Mouse (Mus musculus): ENCODE measurements at regions not wholly inside any gene's neighbourhood (a gene's known extent, or its start where the extent isn't known, plus 50 kb on each side); places are given as distances from the start of the nearest gene placed in this dataset.

DNA sequence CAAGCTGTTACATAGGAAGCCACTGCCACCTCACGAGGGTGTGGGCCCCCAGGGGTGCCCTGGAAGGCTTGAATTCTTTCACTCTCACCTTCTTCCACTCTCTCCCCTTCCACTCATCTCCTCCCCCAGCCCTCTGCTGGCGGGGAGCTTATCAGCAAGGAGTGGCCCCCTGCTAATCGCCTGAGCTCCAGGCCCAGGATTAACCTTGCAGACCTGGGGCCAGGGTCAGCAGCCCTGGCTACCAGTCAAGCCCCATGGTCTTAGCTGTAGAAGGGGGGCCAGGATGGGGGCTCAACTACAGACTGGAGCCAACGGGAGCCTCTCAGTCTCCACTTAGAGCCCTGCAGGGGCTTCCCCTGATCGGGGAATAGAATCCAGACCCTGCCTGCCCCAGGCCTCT, 75.8 kb upstream of the Larp1 start:
- Histone ChIP-seq H3K79me3 (ENCODE audit: low read depth) (no peaks in the 10 kb centered on the region), H3K27me3 (ENCODE audit: control insufficient read depth, insufficient read depth, insufficient read length) (no peaks in the 10 kb centered on the region), H3K36me3 (ENCODE audit: control insufficient read depth, insufficient read depth) (no peaks in the 10 kb centered on the region), H3ac (ENCODE audit: control insufficient read depth, insufficient read length, low read depth) (no peak overlapping the region), H3K79me2 (ENCODE audit: control insufficient read depth, insufficient read depth) (no peaks in the 10 kb centered on the region), H3K4me3 (ENCODE audit: insufficient read depth, poor library complexity, severe bottlenecking) (no peak overlapping the region)
- TF ChIP-seq MAX (IDR thresholded peaks at IDR 0.05) (no peak), USF1 (IDR thresholded peaks at IDR 0.05; ENCODE audit: low read depth) (no peak), CTCF (IDR thresholded peaks at IDR 0.05; ENCODE audit: control insufficient read depth, insufficient read depth, insufficient read length) (no peak), CEBPB (IDR thresholded peaks at IDR 0.05; ENCODE audit: low read depth) (no peak), FOSL1 (IDR thresholded peaks at IDR 0.05; ENCODE audit: insufficient read depth, low read length, poor library complexity, severe bottlenecking) (no peak), MYOD1 (IDR thresholded peaks at IDR 0.05; ENCODE audit: control insufficient read depth, insufficient read length, low read depth) (no peak), MYOG (IDR thresholded peaks at IDR 0.05; ENCODE audit: control insufficient read depth, extremely low read depth, insufficient read length) (no peak)

DNA sequence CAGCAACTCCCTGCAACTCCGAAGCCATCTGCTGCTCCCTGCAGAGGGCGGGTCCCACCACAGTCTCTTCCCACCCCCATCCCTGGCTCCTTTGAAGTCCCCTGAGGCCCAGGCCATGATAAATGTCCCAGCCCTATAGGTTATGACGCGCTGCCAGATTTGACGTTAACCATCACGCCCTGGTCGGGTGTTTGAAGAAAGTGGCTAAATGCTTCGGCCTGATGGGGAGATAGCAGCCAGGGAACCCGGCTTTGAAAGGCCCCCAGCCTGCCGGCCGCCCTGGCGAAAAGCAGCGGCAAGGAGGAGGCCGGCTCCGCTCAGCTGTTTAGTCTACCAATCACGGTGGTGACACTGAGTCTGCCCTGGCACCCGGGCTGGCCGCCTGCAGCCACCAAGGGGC, 79.4 kb upstream of the Larp1 start:
- H3K27me3 ChIP-seq (ENCODE audit: control insufficient read depth, insufficient read depth, insufficient read length), result no peaks in the 10 kb centered on the region
- H3K36me3 ChIP-seq (ENCODE audit: control insufficient read depth, insufficient read depth), result no peaks in the 10 kb centered on the region
- no peaks in the 10 kb centered on the region for H3K79me3 ChIP-seq (ENCODE audit: low read depth)
- TF ChIP-seq MAX (IDR thresholded peaks at IDR 0.05) (no peak), USF1 (IDR thresholded peaks at IDR 0.05; ENCODE audit: low read depth) (no peak), CTCF (IDR thresholded peaks at IDR 0.05; ENCODE audit: control insufficient read depth, insufficient read depth, insufficient read length) (no peak), MYOG (IDR thresholded peaks at IDR 0.05; ENCODE audit: control insufficient read depth, extremely low read depth, insufficient read length) (no peak), FOSL1 (IDR thresholded peaks at IDR 0.05; ENCODE audit: insufficient read depth, low read length, poor library complexity, severe bottlenecking) (no peak), CEBPB (IDR thresholded peaks at IDR 0.05; ENCODE audit: low read depth) (no peak), MYOD1 (IDR thresholded peaks at IDR 0.05; ENCODE audit: control insufficient read depth, insufficient read length, low read depth) (no peak)
- no peaks in the 10 kb centered on the region for H3K79me2 ChIP-seq (ENCODE audit: control insufficient read depth, insufficient read depth)
- H3ac ChIP-seq (ENCODE audit: control insufficient read depth, insufficient read length, low read depth), result no peak overlapping the region
- H3K4me3 ChIP-seq (ENCODE audit: insufficient read depth, poor library complexity, severe bottlenecking), result no peak overlapping the region

DNA sequence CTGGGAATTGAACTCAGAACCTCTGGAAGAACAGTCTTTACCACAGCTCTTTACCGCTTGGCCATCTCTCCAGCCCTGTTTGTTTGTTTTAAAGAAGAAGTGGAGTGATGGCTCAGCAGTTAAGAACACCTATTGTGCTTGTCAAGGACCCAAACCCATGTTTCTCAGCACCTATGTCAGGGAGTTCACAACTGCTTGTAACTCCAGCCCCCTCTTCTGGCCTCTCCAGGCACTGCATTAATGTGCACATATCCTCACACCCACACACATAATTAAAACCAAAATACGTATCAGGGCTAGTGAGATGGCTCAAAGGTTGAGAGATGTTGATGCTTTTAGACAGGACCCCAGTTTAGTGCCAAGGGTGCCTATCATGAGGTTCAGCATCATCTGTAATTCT, 87.6 kb upstream of the Hand1 start:
- no peak overlapping the region for H3ac ChIP-seq (ENCODE audit: control insufficient read depth, insufficient read length, low read depth)
- no peak overlapping the region for H3K4me3 ChIP-seq (ENCODE audit: insufficient read depth, poor library complexity, severe bottlenecking)
- no peaks in the 10 kb centered on the region for H3K36me3 ChIP-seq (ENCODE audit: control insufficient read depth, insufficient read depth)
- no peak for TF ChIP-seq CEBPB (IDR thresholded peaks at IDR 0.05; ENCODE audit: low read depth)
- TF ChIP-seq CTCF (IDR thresholded peaks at IDR 0.05; ENCODE audit: control insufficient read depth, insufficient read depth, insufficient read length), result no peak
- TF ChIP-seq USF1 (IDR thresholded peaks at IDR 0.05; ENCODE audit: low read depth), result no peak
- no peak for TF ChIP-seq MAX (IDR thresholded peaks at IDR 0.05)
- no peak for TF ChIP-seq MYOG (IDR thresholded peaks at IDR 0.05; ENCODE audit: control insufficient read depth, extremely low read depth, insufficient read length)
- TF ChIP-seq MYOD1 (IDR thresholded peaks at IDR 0.05; ENCODE audit: control insufficient read depth, insufficient read length, low read depth), result no peak
- TF ChIP-seq FOSL1 (IDR thresholded peaks at IDR 0.05; ENCODE audit: insufficient read depth, low read length, poor library complexity, severe bottlenecking), result no peak
- no peaks in the 10 kb centered on the region for H3K27me3 ChIP-seq (ENCODE audit: control insufficient read depth, insufficient read depth, insufficient read length)
- no peaks in the 10 kb centered on the region for H3K79me3 ChIP-seq (ENCODE audit: low read depth)
- H3K79me2 ChIP-seq (ENCODE audit: control insufficient read depth, insufficient read depth), result no peaks in the 10 kb centered on the region

DNA sequence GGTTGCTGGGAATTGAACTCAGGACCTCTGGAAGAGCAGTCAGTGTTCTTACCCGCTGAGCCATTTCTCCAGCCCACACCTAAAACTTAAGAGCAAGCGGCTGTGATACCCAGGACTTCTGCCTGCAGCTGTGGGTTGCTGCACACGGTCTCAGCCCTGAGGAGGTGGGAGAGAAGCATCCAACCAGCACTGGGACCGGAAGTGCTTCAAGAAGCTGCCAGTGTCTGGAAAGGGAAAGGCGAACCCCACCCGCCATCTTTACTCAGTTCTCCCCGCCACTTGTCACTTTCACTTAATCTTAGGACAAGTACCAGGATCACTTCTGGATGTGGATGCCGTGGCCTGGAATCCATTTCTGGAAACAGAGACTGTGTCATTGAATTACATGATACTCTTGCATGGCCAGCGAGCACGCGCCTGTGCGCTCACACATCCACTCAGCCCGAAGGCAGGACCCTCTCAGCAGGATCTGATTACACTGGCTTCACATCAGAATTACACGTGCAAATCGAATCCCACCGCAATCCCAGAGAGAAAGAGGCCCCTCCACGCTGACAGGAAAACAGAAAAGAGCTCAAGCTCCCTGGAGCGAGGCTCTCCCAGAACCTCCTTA, 85.9 kb upstream of the Hand1 start:
- no peak for TF ChIP-seq MAX (IDR thresholded peaks at IDR 0.05)
- no peak for TF ChIP-seq MYOD1 (IDR thresholded peaks at IDR 0.05; ENCODE audit: control insufficient read depth, insufficient read length, low read depth)
- no peak for TF ChIP-seq USF1 (IDR thresholded peaks at IDR 0.05; ENCODE audit: low read depth)
- no peak for TF ChIP-seq CTCF (IDR thresholded peaks at IDR 0.05; ENCODE audit: control insufficient read depth, insufficient read depth, insufficient read length)
- no peak for TF ChIP-seq FOSL1 (IDR thresholded peaks at IDR 0.05; ENCODE audit: insufficient read depth, low read length, poor library complexity, severe bottlenecking)
- TF ChIP-seq MYOG (IDR thresholded peaks at IDR 0.05; ENCODE audit: control insufficient read depth, extremely low read depth, insufficient read length), result no peak
- no peak for TF ChIP-seq CEBPB (IDR thresholded peaks at IDR 0.05; ENCODE audit: low read depth)
- Histone ChIP-seq H3K27me3 (ENCODE audit: control insufficient read depth, insufficient read depth, insufficient read length) (no peaks in the 10 kb centered on the region), H3K36me3 (ENCODE audit: control insufficient read depth, insufficient read depth) (no peaks in the 10 kb centered on the region), H3K79me2 (ENCODE audit: control insufficient read depth, insufficient read depth) (no peaks in the 10 kb centered on the region), H3K4me3 (ENCODE audit: insufficient read depth, poor library complexity, severe bottlenecking) (no peak overlapping the region), H3K79me3 (ENCODE audit: low read depth) (no peaks in the 10 kb centered on the region), H3ac (ENCODE audit: control insufficient read depth, insufficient read length, low read depth) (no peak overlapping the region)

DNA sequence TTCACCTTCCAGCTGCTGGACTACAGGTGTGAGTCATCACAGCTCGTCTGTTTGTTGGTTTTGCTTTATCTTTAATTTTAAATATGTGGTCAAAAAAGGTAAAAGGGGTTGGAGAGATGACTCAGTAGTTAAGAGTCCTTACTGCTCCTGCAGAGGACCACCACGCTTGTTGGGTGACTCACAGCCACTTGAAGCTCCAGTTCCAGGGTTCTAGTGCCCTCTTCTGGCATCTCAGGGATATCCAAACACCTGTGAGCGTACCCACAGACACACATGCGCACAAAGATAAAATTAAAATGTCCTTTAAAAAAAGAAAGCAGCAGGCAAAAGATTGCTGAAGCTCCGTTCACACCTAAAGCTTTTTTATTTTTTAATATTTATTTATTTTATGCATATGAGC, 85.4 kb upstream of the Hand1 start:
- H3K4me3 ChIP-seq (ENCODE audit: insufficient read depth, poor library complexity, severe bottlenecking), result no peak overlapping the region
- no peaks in the 10 kb centered on the region for H3K79me3 ChIP-seq (ENCODE audit: low read depth)
- H3K27me3 ChIP-seq (ENCODE audit: control insufficient read depth, insufficient read depth, insufficient read length), result no peaks in the 10 kb centered on the region
- no peak overlapping the region for H3ac ChIP-seq (ENCODE audit: control insufficient read depth, insufficient read length, low read depth)
- H3K79me2 ChIP-seq (ENCODE audit: control insufficient read depth, insufficient read depth), result no peaks in the 10 kb centered on the region
- no peaks in the 10 kb centered on the region for H3K36me3 ChIP-seq (ENCODE audit: control insufficient read depth, insufficient read depth)
- TF ChIP-seq CTCF (IDR thresholded peaks at IDR 0.05; ENCODE audit: control insufficient read depth, insufficient read depth, insufficient read length) (no peak), MYOD1 (IDR thresholded peaks at IDR 0.05; ENCODE audit: control insufficient read depth, insufficient read length, low read depth) (no peak), MYOG (IDR thresholded peaks at IDR 0.05; ENCODE audit: control insufficient read depth, extremely low read depth, insufficient read length) (no peak), FOSL1 (IDR thresholded peaks at IDR 0.05; ENCODE audit: insufficient read depth, low read length, poor library complexity, severe bottlenecking) (peak; percentile 8), USF1 (IDR thresholded peaks at IDR 0.05; ENCODE audit: low read depth) (no peak)

DNA sequence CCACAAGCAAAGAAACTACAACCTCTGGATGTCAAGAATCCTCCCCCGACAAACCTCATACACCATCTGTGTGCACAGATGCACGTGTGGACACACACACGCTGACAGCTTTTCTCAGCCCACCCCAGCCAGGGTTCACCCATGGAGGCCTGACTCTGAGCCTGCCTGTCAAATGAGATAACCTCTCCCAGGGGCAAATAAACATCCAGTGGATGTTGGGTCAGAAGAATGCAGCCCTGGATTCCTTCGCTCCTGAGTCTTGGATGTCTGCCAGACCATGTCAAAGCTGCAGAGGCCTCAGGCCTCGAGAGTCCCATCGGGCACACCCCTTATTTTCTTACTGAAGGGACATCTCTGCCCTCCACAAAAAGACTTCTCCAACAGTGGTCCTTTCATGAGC, 83.4 kb upstream of the Hand1 start:
- Histone ChIP-seq H3K27me3 (ENCODE audit: control insufficient read depth, insufficient read depth, insufficient read length) (no peaks in the 10 kb centered on the region), H3K4me3 (ENCODE audit: insufficient read depth, poor library complexity, severe bottlenecking) (no peak overlapping the region), H3ac (ENCODE audit: control insufficient read depth, insufficient read length, low read depth) (no peak overlapping the region), H3K79me3 (ENCODE audit: low read depth) (no peaks in the 10 kb centered on the region), H3K79me2 (ENCODE audit: control insufficient read depth, insufficient read depth) (no peaks in the 10 kb centered on the region), H3K36me3 (ENCODE audit: control insufficient read depth, insufficient read depth) (no peaks in the 10 kb centered on the region)
- TF ChIP-seq CEBPB (IDR thresholded peaks at IDR 0.05; ENCODE audit: low read depth) (no peak), MAX (IDR thresholded peaks at IDR 0.05) (peak; percentile 66)
